Mouse (Mus musculus) midbrain, embryonic 15.5 days (tissue): ENCODE results near the gene Lrig1. TPM values are rescaled to one million over a fixed set of nuclear protein-coding genes. Genes with fewer than 3 reads are reported as not detected.

Source experiments
- ATAC-seq: fragments of 200-750 bp; cut with Nextera tagmentation; replicated peaks from 2 replicates; pipeline ENCODE4 v1.8.0; 2017; ENCODE audit warnings: moderate TSS enrichment
- H3K27ac ChIP-seq: fragments of 300-500 bp; sonication (generic); 2 replicates; pipeline ENCODE4 v1.5.1; 2015; ENCODE audit warnings: mild to moderate bottlenecking, inconsistent platforms
- H3K27me3 ChIP-seq: fragments of 300-500 bp; sonication (generic); replicated peaks from 2 replicates; pipeline ENCODE4 v1.6.1; 2015; ENCODE audit warnings: inconsistent platforms
- H3K36me3 ChIP-seq: fragments of 300-500 bp; sonication (generic); replicated peaks from 2 replicates; pipeline ENCODE4 v1.6.1; 2015; ENCODE audit warnings: inconsistent platforms
- H3K4me1 ChIP-seq: fragments of 300-500 bp; sonication (generic); 2 replicates; pipeline ENCODE4 v1.6.1; 2015; ENCODE audit warnings: inconsistent platforms
- H3K4me2 ChIP-seq: fragments of 300-500 bp; sonication (generic); 2 replicates; pipeline ENCODE4 v1.6.1; 2015; ENCODE audit warnings: inconsistent platforms, mild to moderate bottlenecking, moderate library complexity
- H3K4me3 ChIP-seq: fragments of 300-500 bp; sonication (generic); 2 replicates; pipeline ENCODE4 v1.5.1; 2015; ENCODE audit warnings: mild to moderate bottlenecking, inconsistent platforms
- H3K9ac ChIP-seq: fragments of 300-500 bp; sonication (generic); 2 replicates; pipeline ENCODE4 v1.6.1; 2015; ENCODE audit warnings: mild to moderate bottlenecking, inconsistent platforms
- H3K9me3 ChIP-seq: fragments of 300-500 bp; sonication (generic); 2 replicates; pipeline ENCODE4 v1.6.1; 2016; ENCODE audit warnings: inconsistent platforms
- WGBS: fragments of 180-500 bp; shearing (Covaris S2); methylation state at CpG from one replicate; pipeline ENCODE4 v1.1.7; 2015; ENCODE audit warnings: mixed read lengths; 5-methylcytosine and 5-hydroxymethylcytosine counted together
- polyA plus RNA-seq: library from polyadenylated mRNA; unstranded; fragments of >200 nt; fragmentation: Nextera tagmentation; extraction: Ambion mirVana; gene quantifications from 2 replicates; pipeline ENCODE4 v1.2.1, GENCODE M21; 2015

Lrig1 gene
- polyA plus RNA-seq, 1 experiment from 2014 or later, result 16.0 TPM

DNA sequence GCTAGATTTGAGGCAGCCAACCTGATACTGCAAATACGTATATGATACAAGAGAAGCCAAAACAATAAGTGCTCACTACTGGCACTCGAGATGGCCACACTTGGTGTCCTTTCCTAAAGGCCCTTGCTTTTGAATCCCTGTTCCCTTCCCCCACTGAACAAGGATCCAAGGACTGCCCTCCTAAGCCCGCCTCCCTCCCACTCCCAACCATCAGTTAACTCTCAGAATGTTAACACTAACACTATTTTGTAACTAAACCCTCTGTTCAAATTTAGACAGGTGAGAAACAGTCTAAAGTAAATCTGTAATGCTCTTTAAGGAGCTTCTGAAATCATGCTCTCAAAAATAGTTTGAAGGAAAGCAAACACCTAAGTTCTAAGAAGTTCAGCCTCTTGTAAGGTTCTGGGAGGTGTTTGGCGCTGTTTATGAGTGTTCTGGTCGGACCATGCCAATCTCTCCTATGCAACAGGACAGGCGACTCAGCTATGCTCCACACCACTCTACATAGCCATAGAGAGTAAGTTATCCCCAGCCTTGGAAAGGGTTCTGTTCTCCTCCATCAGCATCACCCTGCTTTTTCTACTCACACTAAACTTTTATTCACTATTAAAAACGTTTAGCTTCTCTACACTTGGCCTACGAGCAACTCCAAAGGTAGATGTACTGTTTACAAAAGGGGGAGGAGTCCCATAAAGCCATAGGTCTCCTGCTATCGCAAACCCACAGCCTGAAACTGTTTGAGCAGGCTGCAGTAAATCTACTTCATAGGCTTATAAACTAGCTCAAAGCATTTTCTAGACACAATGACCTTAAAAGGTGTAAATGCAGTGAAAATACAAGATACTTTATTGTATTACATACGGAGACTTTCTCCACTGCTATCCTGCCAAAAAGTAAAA lies 3.5 kb downstream of the Lrig1 start:
- Histone ChIP-seq H3K4me3 (peak overlapping the region; percentile 76), H3K4me1 (peaks cover 55% of the 10 kb centered on the region), H3K9me3 (no peaks in the 10 kb centered on the region), H3K36me3 (no peaks in the 10 kb centered on the region), H3K4me2 (peak overlapping the region; percentile 92), H3K27me3 (no peaks in the 10 kb centered on the region), H3K27ac (no peak overlapping the region), H3K9ac (no peak overlapping the region)
- no peak for ATAC-seq
- WGBS, result 58% methylated on average over 10 of the region's 10 CpGs

DNA sequence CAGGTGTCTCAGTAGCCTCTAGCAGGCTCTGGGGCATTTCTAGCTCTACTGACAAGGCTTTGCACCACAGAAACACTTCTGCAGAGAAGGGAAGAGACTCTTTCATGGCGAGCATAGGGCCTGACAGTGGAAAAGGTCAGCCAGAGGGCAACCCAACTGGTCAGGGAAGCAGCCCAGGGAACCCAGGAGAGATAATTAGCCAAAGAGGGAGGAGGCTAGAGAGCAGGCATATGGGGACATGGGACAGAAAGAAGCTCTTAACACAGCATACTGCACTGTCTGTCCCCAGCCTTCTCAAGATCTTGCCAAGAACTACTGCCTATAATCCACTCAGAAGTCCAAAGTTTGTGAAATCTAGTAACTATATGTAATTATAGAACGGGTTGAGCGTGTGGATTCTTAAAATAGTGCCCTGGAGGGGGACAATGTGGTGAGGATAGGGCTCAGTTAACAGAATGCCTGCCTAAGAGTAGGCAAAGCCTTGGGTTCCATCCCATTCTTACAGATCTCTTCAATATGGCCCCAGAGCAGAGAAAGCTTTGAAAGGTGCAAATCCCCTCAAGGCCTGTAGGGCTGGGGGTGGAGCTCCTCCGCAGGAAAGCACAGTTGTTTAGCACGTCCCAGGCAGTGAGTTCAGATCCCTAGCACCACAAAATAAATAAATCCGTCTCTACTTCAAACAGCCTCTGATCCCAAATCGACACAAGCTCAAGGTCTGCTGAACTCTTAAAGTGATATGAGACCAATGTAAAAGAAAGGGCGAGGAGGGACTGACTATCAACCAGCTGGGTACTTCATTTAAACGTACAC lies 4.6 kb downstream of the Lrig1 start:
- no peak overlapping the region for H3K4me3 ChIP-seq
- H3K27ac ChIP-seq, result no peak overlapping the region
- H3K36me3 ChIP-seq, result no peaks in the 10 kb centered on the region
- H3K4me2 ChIP-seq, result peak overlapping the region; percentile 92; the same call in 1 of the 2 replicates
- peaks cover 47% of the 10 kb centered on the region for H3K4me1 ChIP-seq
- no peaks in the 10 kb centered on the region for H3K27me3 ChIP-seq
- 56% methylated on average over 9 of the region's 9 CpGs for WGBS
- no peaks in the 10 kb centered on the region for H3K9me3 ChIP-seq
- no peak overlapping the region for H3K9ac ChIP-seq
- ATAC-seq, result no peak

DNA sequence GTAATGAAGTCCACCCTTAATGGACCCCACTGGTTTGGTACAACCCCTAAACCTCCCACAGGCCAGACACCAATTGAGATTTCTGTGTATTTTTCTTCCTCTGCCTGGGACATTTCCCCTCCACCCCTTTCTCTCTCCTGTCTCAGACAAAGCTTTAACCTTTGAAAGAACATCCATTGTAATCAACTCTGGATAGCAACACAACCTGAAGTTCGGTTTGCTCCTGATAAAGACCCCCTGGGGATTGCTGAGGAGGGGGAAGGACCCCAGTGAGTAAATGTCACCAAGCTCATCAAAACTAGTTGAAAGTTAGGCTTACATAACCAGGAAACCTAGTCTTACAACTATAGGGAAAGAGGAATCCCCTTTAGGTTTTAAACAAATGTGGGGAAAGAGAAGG lies 5.5 kb downstream of the Lrig1 start:
- WGBS, result 6% methylated on average over 1 of the region's 1 CpGs
- peaks cover 50% of the 10 kb centered on the region for H3K4me1 ChIP-seq

DNA sequence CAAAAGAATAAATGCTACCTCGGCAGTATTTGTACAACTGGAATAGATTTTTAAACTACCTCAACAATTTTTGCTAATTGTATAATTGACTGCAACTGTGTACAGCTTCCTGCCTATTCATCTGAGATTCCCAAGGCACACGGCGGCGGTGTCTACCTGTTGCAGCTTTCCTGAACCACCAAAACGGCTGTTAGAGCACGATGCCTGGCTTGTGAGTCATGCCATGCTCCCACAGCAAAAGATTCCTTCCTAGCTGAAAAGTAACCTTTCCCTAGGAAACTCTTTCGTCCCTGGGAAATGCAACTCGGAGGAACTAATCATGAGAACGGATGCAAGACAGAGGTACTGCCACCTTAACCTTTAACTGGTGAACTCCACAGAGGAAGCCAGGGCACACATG lies 6.9 kb downstream of the Lrig1 start:
- no peak overlapping the region for H3K4me3 ChIP-seq
- no peak overlapping the region for H3K9ac ChIP-seq
- no peaks in the 10 kb centered on the region for H3K9me3 ChIP-seq
- no peak overlapping the region for H3K4me2 ChIP-seq
- H3K27ac ChIP-seq, result no peak overlapping the region
- no peaks in the 10 kb centered on the region for H3K27me3 ChIP-seq
- 81% methylated on average over 9 of the region's 9 CpGs for WGBS
- no peak for ATAC-seq
- H3K4me1 ChIP-seq, result peaks cover 41% of the 10 kb centered on the region
- no peaks in the 10 kb centered on the region for H3K36me3 ChIP-seq

More for the DNA sequence above, 5.5 kb downstream of the Lrig1 start:
- Histone ChIP-seq H3K36me3 (no peaks in the 10 kb centered on the region), H3K9ac (no peak overlapping the region), H3K9me3 (no peaks in the 10 kb centered on the region), H3K27me3 (no peaks in the 10 kb centered on the region), H3K4me3 (no peak overlapping the region), H3K27ac (no peak overlapping the region), H3K4me2 (peak overlapping the region; percentile 92; the same call in 1 of the 2 replicates)
- no peak for ATAC-seq

DNA sequence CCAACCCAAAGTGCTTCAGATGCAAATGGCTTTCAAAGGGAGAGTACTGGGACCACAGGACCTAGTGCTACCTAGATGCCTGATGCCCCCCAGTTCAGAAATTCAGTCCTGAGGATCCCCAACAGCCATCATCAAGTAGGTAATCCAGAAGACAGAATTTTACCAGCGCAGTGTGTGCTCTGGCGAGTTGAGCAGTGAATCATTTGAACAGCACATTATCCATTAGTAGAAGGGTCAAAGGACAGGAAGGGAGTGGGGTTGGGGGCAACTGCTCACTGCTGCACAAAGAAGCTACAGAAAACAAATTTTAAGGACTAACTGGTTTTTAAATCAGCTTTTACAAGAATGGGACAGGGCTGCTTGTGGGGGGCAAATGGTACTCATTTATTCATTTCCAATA lies 8.0 kb downstream of the Lrig1 start:
- H3K27me3 ChIP-seq, result no peaks in the 10 kb centered on the region
- no peak overlapping the region for H3K27ac ChIP-seq
- no peaks in the 10 kb centered on the region for H3K36me3 ChIP-seq
- no peak for ATAC-seq
- no peaks in the 10 kb centered on the region for H3K9me3 ChIP-seq
- no peak overlapping the region for H3K4me2 ChIP-seq
- no peak overlapping the region for H3K4me3 ChIP-seq
- H3K4me1 ChIP-seq, result peaks cover 33% of the 10 kb centered on the region
- H3K9ac ChIP-seq, result no peak overlapping the region
- 54% methylated on average over 2 of the region's 2 CpGs for WGBS

DNA sequence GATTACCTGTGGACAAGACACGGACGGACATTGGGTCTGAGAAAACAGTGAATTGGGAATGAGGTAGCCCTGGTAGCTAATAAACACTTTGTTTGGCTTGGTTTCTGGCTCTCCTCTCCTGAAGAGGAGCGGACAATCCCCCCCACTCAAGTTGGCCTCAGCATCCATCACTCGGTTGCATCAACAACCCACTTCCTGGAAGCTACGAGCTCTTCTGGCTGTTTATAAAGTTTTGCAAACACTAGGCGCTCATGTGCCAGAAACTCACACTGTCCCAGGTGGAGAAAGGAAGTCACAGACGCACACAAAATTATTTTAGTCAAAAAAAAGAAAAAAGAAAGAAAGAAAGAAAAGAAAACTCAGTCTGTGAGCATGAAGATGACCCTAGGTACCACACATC lies 9.7 kb downstream of the Lrig1 start:
- no peaks in the 10 kb centered on the region for H3K9me3 ChIP-seq
- H3K27ac ChIP-seq, result no peak overlapping the region
- 84% methylated on average over 7 of the region's 7 CpGs for WGBS
- peaks cover 28% of the 10 kb centered on the region for H3K4me1 ChIP-seq
- no peak for ATAC-seq
- H3K27me3 ChIP-seq, result no peaks in the 10 kb centered on the region
- H3K4me2 ChIP-seq, result no peak overlapping the region
- no peak overlapping the region for H3K4me3 ChIP-seq
- no peaks in the 10 kb centered on the region for H3K36me3 ChIP-seq
- H3K9ac ChIP-seq, result no peak overlapping the region

DNA sequence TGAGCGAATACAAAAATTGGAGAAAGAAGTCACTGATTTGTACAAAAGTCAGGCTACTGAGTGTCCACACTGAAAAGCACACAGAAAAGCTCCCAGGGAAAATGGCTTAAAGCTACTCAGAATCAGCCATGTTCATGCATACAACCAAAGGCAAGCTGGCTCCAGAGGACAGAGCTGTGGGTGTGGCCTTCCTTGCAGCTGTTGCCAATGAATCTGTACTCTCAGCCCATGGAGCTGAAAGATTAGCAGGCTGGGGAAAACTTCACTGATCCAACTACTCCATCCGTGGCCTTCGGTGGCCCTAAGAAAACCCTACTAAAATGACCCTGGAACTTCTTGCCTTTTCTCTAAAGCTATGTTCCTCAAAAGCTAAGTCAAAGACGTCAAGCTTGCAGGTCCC lies 11.2 kb downstream of the Lrig1 start:
- Histone ChIP-seq H3K9me3 (no peaks in the 10 kb centered on the region), H3K4me2 (no peak overlapping the region), H3K36me3 (no peaks in the 10 kb centered on the region), H3K27ac (no peak overlapping the region), H3K4me3 (no peak overlapping the region), H3K4me1 (peaks cover 32% of the 10 kb centered on the region), H3K27me3 (no peaks in the 10 kb centered on the region), H3K9ac (no peak overlapping the region)
- WGBS, result 64% methylated on average over 4 of the region's 4 CpGs
- no peak for ATAC-seq

DNA sequence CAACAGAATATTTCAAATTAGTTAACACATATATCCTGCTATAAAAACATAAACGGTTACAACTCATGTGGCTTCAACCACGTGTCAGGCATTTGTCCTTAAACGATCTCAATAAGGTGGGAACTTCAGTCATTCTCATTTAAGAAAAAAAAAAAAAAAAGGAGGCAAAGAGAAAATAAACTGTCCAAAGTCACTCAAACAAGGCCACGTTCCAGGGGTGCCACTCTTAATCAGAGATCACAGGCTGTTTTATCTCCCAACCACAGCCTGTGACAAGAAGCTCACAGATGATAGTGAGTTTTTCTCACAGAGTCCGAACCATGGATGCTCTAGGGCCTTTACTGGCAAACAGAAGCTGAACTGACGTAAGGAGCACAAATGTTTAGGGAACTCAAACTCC lies 13.9 kb downstream of the Lrig1 start:
- Histone ChIP-seq H3K4me2 (no peak overlapping the region), H3K9ac (no peak overlapping the region), H3K4me3 (no peak overlapping the region), H3K36me3 (no peaks in the 10 kb centered on the region), H3K27me3 (no peaks in the 10 kb centered on the region), H3K27ac (no peak overlapping the region), H3K4me1 (peaks cover 34% of the 10 kb centered on the region), H3K9me3 (no peaks in the 10 kb centered on the region)
- 69% methylated on average over 6 of the region's 6 CpGs for WGBS
- no peak for ATAC-seq

DNA sequence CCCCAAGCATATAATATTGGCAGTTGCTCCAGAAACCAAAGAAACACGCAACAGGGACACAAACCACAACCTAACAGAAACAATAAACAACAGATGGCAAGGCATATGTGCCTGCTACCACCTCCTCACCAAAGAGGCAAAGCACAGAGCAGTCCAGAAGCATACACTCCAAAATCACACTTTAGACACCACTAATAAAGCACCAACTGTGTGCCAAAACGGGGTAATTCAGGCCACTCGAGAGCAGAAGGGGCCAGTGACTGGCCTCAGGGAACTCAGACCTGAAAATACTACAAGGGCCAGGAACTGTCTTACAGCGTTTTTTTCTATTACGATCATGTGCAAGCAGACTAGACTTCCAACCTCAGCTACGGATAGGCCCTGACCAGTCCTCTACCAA lies 14.3 kb downstream of the Lrig1 start:
- Histone ChIP-seq H3K4me3 (no peak overlapping the region), H3K27me3 (no peaks in the 10 kb centered on the region), H3K4me2 (no peak overlapping the region), H3K27ac (no peak overlapping the region), H3K36me3 (no peaks in the 10 kb centered on the region), H3K9ac (no peak overlapping the region), H3K4me1 (peaks cover 34% of the 10 kb centered on the region), H3K9me3 (no peaks in the 10 kb centered on the region)
- 78% methylated on average over 6 of the region's 6 CpGs for WGBS
- no peak for ATAC-seq

DNA sequence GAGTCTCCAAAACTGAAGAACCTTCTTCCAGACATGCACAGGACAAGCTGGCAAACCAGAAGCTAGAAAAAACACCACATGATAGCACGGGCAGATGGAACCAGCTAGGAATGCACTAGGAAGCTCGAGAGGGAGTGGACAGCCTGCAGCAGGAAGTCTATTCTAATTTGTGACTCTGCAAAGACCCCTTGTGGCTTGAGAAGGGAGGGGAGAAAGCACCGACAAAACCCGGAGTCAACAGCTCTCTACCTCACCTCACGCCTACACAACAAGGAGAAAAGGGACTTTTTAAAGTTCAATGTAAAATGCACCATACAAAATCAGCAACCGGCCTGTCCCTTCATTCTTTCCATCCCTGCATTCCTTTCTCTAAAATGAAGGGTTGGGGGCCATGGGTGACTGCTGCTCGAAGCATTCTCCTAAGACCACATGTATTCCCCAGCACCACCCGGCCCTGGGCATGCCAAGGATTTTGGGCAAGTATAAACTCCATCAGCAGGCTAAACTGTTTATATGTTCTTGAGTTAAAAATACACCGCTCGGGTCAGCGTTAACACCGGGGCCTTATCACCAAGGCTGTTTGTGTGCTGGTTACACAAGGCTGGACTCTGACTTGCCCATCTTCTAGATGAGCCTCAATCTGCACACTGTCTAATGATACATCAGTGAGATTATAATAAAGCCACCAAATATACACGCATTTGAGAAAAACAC lies 15.0 kb downstream of the Lrig1 start:
- WGBS, result 57% methylated on average over 13 of the region's 13 CpGs
- no peak overlapping the region for H3K27ac ChIP-seq
- peaks cover 33% of the 10 kb centered on the region for H3K4me1 ChIP-seq
- H3K9me3 ChIP-seq, result no peaks in the 10 kb centered on the region
- no peaks in the 10 kb centered on the region for H3K36me3 ChIP-seq
- ATAC-seq, result no peak
- no peak overlapping the region for H3K4me2 ChIP-seq
- H3K27me3 ChIP-seq, result no peaks in the 10 kb centered on the region
- H3K4me3 ChIP-seq, result no peak overlapping the region
- H3K9ac ChIP-seq, result no peak overlapping the region

DNA sequence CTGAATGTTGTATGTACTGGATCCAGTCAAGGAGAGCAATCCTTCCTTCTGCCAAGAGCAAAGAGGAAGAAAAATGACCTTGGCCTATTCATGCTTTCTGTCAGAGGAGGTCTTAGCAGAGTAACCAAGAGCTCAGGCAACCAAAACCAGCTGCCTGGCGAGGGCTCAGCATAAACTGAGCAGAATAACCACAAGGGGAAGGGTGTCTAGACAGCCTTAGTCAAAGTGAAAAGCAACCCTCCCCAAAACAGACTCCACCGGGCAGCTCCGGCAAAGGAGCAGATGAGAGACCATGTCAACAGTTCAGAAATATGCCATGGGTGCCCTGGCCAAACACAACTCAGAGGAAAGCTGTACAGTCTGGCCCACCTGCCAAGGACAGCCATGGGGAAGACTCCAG lies 16.3 kb downstream of the Lrig1 start:
- no peak overlapping the region for H3K4me2 ChIP-seq
- H3K36me3 ChIP-seq, result no peaks in the 10 kb centered on the region
- H3K9me3 ChIP-seq, result no peaks in the 10 kb centered on the region
- H3K9ac ChIP-seq, result no peak overlapping the region
- no peak overlapping the region for H3K27ac ChIP-seq
- no peak for ATAC-seq
- H3K27me3 ChIP-seq, result no peaks in the 10 kb centered on the region
- H3K4me3 ChIP-seq, result no peak overlapping the region
- WGBS, result 74% methylated on average over 3 of the region's 3 CpGs
- peaks cover 30% of the 10 kb centered on the region for H3K4me1 ChIP-seq

DNA sequence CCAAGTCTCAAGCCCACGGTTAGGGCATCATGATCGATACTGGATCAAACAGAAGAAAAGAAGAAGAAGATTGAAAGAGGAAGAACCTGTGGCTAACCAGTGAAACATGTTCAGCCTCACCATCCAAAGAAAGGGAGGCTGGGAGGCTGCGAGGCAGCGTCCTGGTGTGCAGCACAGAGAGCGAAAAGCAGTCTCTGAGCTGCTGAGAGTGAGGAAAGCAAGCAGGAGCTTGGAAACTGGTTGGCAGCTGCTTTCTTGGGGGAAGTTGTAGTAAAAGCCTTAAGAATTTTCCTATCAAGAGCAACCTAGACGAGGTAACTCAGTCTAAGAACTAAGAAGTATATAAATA lies 17.7 kb downstream of the Lrig1 start:
- H3K4me3 ChIP-seq, result no peak overlapping the region
- H3K27me3 ChIP-seq, result no peaks in the 10 kb centered on the region
- H3K27ac ChIP-seq, result peak overlapping the region; percentile 6; the same call in 1 of the 2 replicates
- H3K36me3 ChIP-seq, result no peaks in the 10 kb centered on the region
- no peak overlapping the region for H3K9ac ChIP-seq
- H3K4me2 ChIP-seq, result peak overlapping the region; percentile 5; the same call in 1 of the 2 replicates
- H3K9me3 ChIP-seq, result no peaks in the 10 kb centered on the region
- ATAC-seq, result no peak
- peaks cover 40% of the 10 kb centered on the region for H3K4me1 ChIP-seq
- WGBS, result 51% methylated on average over 6 of the region's 6 CpGs
